Mouse (Mus musculus) lung, postnatal 25 days (tissue): Measurements from ENCODE around the gene Cbfa2t2.

Source experiments
- DNase-seq: peaks from one replicate; pipeline ENCODE4 v3.0.0; 2022; ENCODE audit warnings: low spot score

The Cbfa2t2 gene

DNA sequence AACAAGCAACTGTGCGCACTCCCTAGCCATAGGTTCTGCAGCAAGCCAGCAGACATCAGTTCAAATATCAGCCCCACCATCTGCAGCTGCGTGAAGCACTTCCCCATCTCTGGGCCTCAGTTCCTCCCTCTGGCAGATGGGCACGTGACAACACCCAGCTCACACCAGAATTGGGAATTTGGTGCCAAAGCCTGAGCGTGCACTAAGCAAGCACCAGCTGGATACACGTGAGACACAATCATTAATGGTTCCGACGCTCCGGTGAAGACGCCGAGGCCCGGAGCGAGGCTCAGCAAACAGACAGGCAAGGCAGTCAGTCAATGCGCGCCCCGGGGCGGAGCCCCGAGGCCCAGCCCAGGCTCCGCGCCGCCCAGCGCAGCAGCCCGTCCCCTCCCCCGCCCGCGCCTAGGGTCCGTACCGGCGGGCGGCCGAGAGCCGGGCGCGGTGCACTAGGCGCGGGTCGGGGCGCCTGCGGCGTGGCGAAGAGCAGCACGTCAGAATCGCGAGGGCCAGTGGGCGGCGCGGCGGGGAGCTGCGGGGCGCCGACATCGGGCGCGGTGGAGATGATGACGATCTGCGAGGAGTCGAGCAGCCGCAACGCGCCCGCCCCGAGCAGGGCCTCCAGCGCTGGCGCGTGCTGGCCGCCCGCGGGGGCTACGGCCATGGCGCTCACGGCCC is 132.9 kb downstream of the Cbfa2t2 start:
- no peak for DNase-seq

DNA sequence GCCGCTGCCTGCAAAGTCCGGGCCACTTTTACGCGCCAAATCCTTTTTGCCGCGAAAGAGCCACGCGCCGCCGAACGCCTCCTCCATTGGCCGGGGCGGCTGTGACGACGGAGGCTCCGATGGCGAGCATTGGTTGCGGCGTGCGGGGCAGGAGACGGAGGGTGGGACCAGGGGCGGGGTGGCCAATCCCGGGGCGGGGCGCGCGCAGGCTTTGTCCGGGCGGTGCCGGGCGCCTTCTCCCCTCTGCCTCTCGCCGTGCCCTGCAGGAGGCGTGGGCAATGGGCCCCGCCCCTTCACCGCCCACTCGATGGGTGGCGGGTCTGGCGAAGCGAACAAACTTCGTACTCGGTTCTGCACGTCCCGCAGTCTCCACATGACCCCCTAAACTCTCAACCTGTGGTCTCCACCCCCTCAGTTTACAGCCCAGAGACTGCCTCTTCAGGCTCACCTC is 133.6 kb downstream of the Cbfa2t2 start, which contains the start of gene E2f1:
Gene E2f1, minus strand, starts transcription at position 57 of the 451 bp plus-strand sequence.
- DNase-seq: peak; percentile 94

DNA sequence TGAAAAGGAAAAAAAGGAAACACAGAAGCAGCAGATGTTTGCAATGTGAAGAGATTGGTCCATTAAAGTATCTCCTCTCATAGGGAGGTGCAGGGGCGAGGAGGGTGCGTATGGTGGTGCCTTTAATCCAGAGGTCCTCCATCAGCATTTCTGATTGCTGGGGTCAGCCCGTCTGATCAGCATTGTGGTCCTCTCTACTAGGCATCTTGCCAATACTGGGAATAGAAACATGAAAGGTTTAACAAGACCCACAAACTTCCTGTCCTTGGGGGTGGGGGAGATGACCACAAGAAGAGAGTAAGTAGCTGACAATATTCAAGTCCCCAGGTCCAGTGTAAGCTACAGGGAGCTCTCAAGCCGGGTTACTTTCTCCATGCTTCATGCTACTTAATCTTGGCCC is 134.4 kb downstream of the Cbfa2t2 start:
- DNase-seq: no peak

DNA sequence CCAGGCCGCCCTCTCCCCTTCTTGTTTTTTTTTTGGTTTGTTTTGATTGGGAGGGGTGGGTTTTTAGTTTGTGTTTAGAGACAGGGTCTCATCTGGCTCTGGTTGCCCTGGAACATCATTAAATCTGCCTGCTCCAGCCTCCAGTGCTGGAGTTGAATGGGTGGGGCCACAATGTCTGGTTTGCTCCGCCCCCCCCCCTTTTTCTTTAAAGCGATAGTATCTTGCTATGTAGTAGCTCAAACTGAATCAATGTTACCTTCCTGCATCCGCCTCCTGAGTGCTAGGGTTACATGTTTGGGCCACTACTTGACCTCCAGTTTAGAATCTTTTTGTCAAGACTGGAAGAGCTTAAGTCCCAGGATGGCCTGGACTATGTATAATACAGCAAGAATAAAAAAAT is 135.0 kb downstream of the Cbfa2t2 start:
- no peak for DNase-seq

DNA sequence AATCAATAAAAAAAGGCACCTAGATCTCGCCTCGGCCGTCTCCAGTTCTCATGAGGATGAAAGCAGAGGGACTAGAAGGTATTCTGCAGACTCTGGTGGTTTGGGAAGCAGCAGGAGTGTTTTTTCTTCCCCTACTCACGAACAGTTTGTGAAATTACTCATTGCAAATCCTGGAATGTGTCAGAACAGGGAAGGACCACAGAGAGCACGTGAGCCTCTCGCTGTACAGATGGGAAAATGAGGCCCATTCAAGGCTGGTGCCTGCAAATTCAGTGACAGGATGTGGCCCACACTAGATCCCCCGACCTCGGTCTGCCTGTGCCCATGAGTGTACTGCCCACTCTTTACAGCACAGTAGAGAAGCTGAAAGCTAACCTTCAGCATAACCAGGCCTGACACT is 135.7 kb downstream of the Cbfa2t2 start:
- no peak for DNase-seq

DNA sequence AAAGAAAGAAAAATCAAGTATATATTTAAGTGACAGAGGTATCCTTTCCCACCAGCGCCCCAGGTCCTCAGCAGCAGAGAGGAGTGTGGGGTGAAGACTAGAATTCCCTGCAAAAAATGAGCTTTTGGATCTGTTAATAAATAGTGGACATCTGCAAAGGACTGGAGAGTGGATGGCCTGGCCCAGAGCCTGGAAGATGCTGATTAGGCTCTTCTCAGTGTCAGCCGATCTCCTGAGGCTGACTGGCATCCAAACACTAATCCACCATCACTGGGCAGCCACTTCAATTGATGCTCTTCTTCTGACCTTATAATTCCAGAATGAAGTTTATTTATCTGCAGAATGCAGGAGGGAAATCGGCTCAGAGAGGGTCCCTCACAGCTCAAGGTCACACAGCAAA is 136.7 kb downstream of the Cbfa2t2 start:
- no peak for DNase-seq

DNA sequence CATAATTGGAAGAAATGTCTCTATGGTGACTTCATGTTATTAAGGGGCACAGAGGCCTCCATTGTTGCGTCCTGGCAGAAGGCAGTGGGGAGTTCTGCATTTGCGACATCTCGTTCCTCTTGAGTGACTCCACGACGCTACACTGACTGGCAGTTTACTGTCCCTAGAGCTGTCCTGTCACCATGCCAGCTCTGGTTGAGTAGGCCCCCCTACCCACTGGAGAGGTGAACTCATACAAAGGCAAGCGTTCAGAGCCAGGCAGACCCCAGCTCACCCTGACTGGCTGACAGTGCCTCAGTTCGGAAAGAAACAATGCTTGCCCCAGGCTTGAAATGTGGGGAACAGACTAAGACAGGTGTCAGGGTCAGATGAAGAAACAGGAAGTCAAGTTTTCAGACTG is 138.0 kb downstream of the Cbfa2t2 start:
- DNase-seq: no peak

DNA sequence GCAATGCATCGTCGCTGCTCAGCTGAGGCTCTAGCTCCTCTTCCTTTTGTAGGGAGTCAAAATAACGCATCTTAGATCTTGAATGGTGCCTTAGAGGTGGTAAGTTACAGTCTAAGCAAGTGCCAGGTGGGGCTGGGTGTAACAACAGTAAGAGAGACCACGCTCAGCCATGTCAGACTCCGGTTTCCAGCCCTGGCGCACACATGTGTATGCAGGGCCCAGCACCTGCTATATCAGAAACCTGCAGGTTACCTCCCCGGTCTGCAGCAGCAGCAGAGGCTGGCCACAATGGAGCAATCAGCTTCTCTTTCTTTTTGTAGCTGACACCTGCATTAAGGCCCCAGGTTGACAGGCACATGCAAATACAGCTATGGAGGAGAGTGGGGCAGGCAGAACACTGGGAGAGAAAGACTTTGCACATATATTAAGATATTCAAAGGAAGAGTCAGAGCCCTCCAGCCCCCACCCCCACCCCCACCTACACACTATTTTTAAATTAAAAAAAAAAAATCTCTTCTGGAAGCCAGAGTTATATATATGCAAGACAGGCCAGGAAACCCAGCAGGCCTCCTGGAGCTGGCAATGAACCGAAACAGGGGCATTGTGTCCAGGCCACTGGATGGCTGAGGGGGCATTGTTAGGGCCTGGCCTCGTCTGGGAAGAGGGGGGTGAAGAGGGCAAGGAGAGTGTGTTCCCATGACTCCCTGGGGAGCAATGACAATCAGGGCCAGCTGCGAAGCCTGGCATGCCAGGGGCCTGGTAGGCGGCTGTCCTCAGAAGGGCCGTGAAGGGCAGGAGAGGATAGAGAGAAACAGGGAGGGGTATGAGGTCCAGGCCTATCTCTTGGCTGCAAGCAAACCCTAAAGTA is 140.8 kb downstream of the Cbfa2t2 start:
- no peak for DNase-seq

DNA sequence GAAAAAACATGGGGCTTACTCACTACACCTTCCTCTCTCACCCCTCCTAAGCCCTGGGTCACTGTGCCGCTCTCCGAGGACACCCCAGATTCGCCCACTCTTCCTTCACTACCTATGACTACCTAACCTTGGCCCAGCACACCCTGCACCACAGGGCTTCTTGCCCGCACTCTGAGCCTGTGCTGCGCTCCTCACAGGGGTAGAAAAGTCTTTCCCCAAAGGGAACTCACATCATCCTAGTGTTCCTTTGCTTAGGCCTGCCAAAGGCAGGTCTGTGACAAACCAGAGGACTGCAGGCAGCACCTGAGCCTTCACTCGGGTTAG is 141.4 kb downstream of the Cbfa2t2 start:
- DNase-seq: no peak

DNA sequence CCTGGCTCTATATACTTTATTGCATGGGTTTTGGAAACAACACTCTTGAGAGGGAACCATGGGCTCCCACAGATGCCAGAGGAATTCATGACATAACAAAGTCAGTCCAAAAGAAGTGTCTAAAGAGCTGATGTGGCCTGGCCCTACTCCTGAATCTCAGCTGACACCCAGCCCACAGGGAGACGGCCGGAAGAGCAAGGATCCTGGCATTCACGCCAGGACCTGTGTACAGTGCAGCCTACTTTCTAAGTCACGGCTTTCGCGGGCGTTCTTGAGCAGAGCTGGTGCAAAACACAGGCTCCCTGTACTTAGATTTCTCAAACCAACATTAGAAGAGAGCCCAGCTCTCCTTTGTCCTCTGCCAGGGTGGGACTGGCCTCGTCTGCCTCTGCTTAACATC is 144.3 kb downstream of the Cbfa2t2 start:
- DNase-seq: no peak

DNA sequence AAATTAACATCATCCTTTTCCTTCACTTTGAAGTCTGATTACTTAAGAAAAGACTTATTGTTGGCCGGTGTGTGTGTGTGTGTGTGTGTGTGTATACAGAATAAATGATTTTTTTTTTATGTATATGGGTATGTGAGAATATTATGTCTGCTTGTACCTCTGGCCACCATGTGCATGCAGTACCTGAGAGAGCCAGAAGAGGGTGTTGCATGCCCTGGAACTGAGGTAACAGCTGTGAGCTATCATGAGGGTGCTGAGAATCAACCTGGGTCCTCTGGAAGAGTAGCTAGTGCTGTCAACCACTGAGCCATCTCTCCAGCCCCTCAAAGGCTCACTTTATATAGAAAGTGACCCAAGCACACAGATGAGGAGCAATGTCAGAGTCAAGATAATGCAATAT is 145.1 kb downstream of the Cbfa2t2 start:
- DNase-seq: no peak

DNA sequence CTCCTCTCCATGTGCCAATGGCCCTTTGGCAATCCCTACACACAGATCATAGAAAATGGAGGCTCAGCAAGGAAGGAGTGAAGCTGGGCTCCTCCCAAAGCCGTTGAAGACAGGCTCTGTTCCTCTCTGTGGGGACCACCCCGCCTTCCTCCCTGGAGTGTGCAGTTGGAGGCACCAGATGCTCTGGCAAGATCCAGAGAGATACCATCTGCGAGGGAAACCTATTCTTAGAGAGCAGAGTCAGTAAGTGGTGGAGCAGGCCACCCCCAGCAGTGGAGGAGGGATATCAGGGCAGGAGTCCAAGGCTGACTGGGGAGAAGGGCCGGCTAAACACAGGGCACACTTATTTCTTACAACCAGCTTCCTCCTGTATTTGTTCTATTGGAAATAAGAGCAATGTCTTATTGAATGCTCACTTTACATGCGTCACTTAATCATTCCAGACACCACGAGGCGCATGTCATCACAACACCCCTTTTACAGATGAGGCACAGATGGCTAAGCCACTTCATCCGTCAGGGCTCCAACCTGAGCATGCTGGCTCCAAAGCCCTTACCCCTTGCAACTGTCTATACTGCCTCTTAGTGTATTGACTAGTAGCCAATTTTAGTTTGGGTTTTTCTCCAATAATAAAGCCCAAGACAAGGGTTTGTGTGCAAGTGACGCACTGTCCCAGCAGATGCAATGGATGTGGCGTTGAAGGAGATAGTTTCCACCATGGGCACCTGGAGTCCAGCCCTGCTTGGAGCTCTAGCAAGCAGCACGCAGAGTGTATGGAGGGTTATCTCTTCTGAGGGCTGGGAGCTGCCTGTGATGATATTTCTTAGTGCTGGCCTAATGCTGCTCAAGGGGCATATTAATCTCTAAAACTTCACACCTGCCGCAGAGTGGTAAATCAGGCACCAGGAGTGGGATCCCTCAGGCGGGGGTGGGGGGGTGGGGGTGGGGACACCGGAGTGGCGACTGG is 147.9 kb downstream of the Cbfa2t2 start:
- DNase-seq: no peak

DNA sequence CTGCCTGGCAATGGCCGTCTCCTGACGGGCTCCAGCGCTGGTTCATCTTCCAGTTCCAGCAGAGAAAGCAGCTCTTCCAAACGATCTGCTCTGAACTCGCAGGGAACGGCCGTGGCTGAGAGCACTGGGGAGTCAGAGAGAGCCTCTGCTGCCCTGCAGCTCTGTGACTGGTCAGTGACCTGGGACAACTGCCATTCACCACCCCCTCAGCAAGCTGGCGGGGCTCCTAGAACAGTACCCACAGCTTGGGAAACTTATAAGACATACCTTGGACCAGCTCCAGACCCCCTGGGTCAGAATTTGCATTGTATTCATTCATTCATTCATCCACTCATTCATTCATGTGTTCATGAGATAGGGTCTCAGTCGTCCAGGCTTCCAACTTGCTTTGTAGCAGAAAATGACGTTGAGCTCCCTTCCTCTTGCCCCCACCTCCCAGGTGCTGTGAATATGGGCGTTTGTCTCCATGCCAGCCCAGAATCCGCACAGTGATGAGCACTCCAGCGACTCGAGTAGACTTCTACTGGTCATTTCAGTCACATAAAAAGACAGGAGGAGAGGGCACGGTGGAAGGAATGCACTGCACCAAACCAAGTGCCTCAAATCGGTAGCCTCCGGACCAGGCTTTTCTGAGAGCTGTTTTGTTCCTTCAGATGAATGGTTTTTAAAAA is 148.8 kb downstream of the Cbfa2t2 start:
- no peak for DNase-seq

DNA sequence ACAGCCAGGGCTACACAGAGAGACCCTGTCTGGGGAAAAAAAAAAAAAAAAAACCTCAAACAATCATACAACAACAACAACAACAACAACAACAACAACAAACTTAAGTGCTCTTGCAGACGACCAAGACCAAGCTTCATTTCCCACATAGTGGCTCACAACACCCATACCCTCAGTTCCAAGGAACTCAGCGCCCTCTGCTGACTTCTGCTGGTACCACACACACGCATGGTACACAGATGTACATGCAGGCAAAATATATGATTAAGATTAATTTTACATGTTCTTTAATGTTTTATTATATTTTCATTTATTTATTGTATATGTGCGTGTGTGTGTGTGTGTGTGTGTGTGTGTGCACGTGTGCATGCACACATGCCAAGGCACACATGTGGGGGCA is 150.1 kb downstream of the Cbfa2t2 start:
- no peak for DNase-seq
